Mouse (Mus musculus) gastrocnemius, postnatal 36 days (tissue): Measurements from ENCODE around the gene Olfr698. TPM values are rescaled to one million over a fixed set of nuclear protein-coding genes. Genes with fewer than 3 reads are reported as not detected.
"Not testable (repeated sequence)": the region's sequence is repeated elsewhere in the genome, so short reads cannot be mapped to it uniquely, and the experiment has no call there.

Experiments used
- DNase-seq, 2 experiments: peaks; one replicate each; pipeline ENCODE4 v3.0.0; 2022
- intact Hi-C: fragments of 180-260 bp; cut with DNase I; formaldehyde crosslinking; loops from one replicate; pipeline ENCODE4 v1.15.1; 2025
- long read RNA-seq, 2 experiments: library from polyadenylated mRNA; stranded (forward); transcript quantifications; one replicate each; pipeline ENCODE4 v2.0.0; 2021
- total RNA-seq, 2 experiments: library from RNA; stranded (reverse); gene quantifications; 2 replicates each; pipeline ENCODE4 v1.2.3; 2021

Olfr698 gene
- total RNA-seq = not detected
- long read RNA-seq, experiment 1 = 0 reads
- long read RNA-seq, experiment 2 = 0 reads

- intact Hi-C loops = no loop called here
- DNase-seq = no peak
Measured at GRCm38 (mm10) chr7:106755297-106755696, at the start of gene Olfr698. Gene Olfr698, minus strand, starts transcription at chr7:106755397.

- intact Hi-C loops = no loop called here
- DNase-seq = no peak
Measured at GRCm38 (mm10) chr7:106793098-106793497, 37.9 kb upstream of the Olfr698 start, which contains the start of gene Olfr699. Gene Olfr699, minus strand, starts transcription at chr7:106793198.

GRCm38 (mm10) chr7:106788330-106788729 lies 33.1 kb upstream of the Olfr698 start:
- DNase-seq = no peak
- intact Hi-C loops = no loop called here

GRCm38 (mm10) chr7:106761008-106761407 lies 5.8 kb upstream of the Olfr698 start:
- DNase-seq, intact Hi-C loops: not testable (repeated sequence)

- intact Hi-C loops = no loop called here
- no peak for DNase-seq
Measured at GRCm38 (mm10) chr7:106758800-106759199, 3.6 kb upstream of the Olfr698 start.

GRCm38 (mm10) chr7:106745811-106746210 lies 9.4 kb downstream of the Olfr698 start:
- intact Hi-C loops = no loop called here
- no peak for DNase-seq

GRCm38 (mm10) chr7:106742343-106742742 lies 12.9 kb downstream of the Olfr698 start, which contains the start of gene Olfr697:
Gene Olfr697, minus strand, starts transcription at chr7:106742443.
- intact Hi-C loops = no loop called here
- no peak for DNase-seq

GRCm38 (mm10) chr7:106737028-106737427 lies 18.2 kb downstream of the Olfr698 start:
- intact Hi-C loops = no loop called here
- no peak for DNase-seq

- intact Hi-C loops = no loop called here
- DNase-seq = no peak
Measured at GRCm38 (mm10) chr7:106733717-106734116, 21.5 kb downstream of the Olfr698 start.

GRCm38 (mm10) chr7:106725654-106726053 lies 29.5 kb downstream of the Olfr698 start:
- intact Hi-C loops, DNase-seq: not testable (repeated sequence)

GRCm38 (mm10) chr7:106716296-106716695 lies 38.9 kb downstream of the Olfr698 start, which contains the start of gene Olfr695:
Gene Olfr695, minus strand, starts transcription at chr7:106716396.
- DNase-seq = no peak
- intact Hi-C loops = no loop called here

- no peak for DNase-seq
- intact Hi-C loops = no loop called here
Measured at GRCm38 (mm10) chr7:106711463-106711862, 43.7 kb downstream of the Olfr698 start.

GRCm38 (mm10) chr7:106707705-106708104 lies 47.5 kb downstream of the Olfr698 start:
- DNase-seq, intact Hi-C loops: not testable (repeated sequence)

Other genes with a start within 250 kb of the Olfr698 start
- gene Olfr693, start 74.8 kb downstream of the Olfr698 start, total RNA-seq = not detected
- not detected for gene Olfr694, start 63.6 kb downstream of the Olfr698 start, total RNA-seq
- not detected for gene Olfr695, start 39.0 kb downstream of the Olfr698 start, total RNA-seq
- not detected for gene Olfr697, start 13.0 kb downstream of the Olfr698 start, total RNA-seq
- gene Olfr699, start 37.8 kb upstream of the Olfr698 start, total RNA-seq = not detected
- not detected for gene Olfr700, start 53.4 kb upstream of the Olfr698 start, total RNA-seq
- gene Olfr701, start 58.7 kb upstream of the Olfr698 start, total RNA-seq = not detected
- not detected for gene Olfr702, start 78.5 kb upstream of the Olfr698 start, total RNA-seq
- not detected for gene Olfr703, start 88.0 kb upstream of the Olfr698 start, total RNA-seq
- not detected for gene Olfr704, start 107.8 kb upstream of the Olfr698 start, total RNA-seq
- not detected for gene Olfr705, start 121.5 kb upstream of the Olfr698 start, total RNA-seq
- not detected for gene Olfr706, start 132.8 kb upstream of the Olfr698 start, total RNA-seq
- gene Olfr707, start 145.8 kb upstream of the Olfr698 start, total RNA-seq = not detected
- not detected for gene Olfr1532-ps1, start 152.6 kb upstream of the Olfr698 start, total RNA-seq
- not detected for gene Olfr709-ps1, start 176.8 kb upstream of the Olfr698 start, total RNA-seq
- not detected for gene Olfr710, start 192.9 kb upstream of the Olfr698 start, total RNA-seq
- gene Olfr6, start 208.5 kb upstream of the Olfr698 start, total RNA-seq = not detected
- not detected for gene Olfr711, start 220.1 kb upstream of the Olfr698 start, total RNA-seq